Mouse (Mus musculus): ENCODE results near the gene Gdf1. TPM values are rescaled to one million over a fixed set of nuclear protein-coding genes. Genes with fewer than 3 reads are reported as not detected.

The Gdf1 gene
- polyA plus RNA-seq, 1 experiment from 2014 or later: 2.1 TPM

- Histone ChIP-seq H3K4me1 (replicated peaks; ENCODE audit: control insufficient read depth, insufficient read depth, low read length) (peaks cover 13% of the 10 kb centered on the region), H3K4me3 (ENCODE audit: low read depth, low read length) (no peak overlapping the region), H3K9me3 (ENCODE audit: control insufficient read depth, low read length) (no peaks in the 10 kb centered on the region), H3K36me3 (ENCODE audit: control insufficient read depth, insufficient read depth, low read length) (no peaks in the 10 kb centered on the region), H3K27ac (ENCODE audit: low read depth) (no peak overlapping the region), H3K4me2 (ENCODE audit: low read length) (no peak overlapping the region), H3K27me3 (replicated peaks; ENCODE audit: control insufficient read depth, insufficient read depth, low read length) (peaks cover 70% of the 10 kb centered on the region), H3K9ac (ENCODE audit: low read length) (no peak overlapping the region)
- DNase-seq (ENCODE audit: low spot score) (no peak), ATAC-seq (replicated peaks; ENCODE audit: low FRiP score, low TSS enrichment, low read depth) (no peak)
- WGBS: 16% methylated on average over 15 of the region's 15 CpGs
Observed at GRCm38 (mm10) chr8:70377049-70377448, 47.4 kb downstream of the Gdf1 start.

- no peak overlapping the region for H3K4me2 ChIP-seq (ENCODE audit: low read length)
- no peak overlapping the region for H3K4me3 ChIP-seq (ENCODE audit: low read depth, low read length)
- ATAC-seq (replicated peaks; ENCODE audit: low FRiP score, low TSS enrichment, low read depth): no peak
- H3K36me3 ChIP-seq (ENCODE audit: control insufficient read depth, insufficient read depth, low read length): peaks cover 2% of the 10 kb centered on the region; the same call in 1 of the 2 replicates
- DNase-seq (ENCODE audit: low spot score): no peak
- H3K4me1 ChIP-seq (replicated peaks; ENCODE audit: control insufficient read depth, insufficient read depth, low read length): peaks cover 5% of the 10 kb centered on the region
- no peaks in the 10 kb centered on the region for H3K9me3 ChIP-seq (ENCODE audit: control insufficient read depth, low read length)
- no peak overlapping the region for H3K9ac ChIP-seq (ENCODE audit: low read length)
- H3K27me3 ChIP-seq (replicated peaks; ENCODE audit: control insufficient read depth, insufficient read depth, low read length): peaks cover 40% of the 10 kb centered on the region
- no peak overlapping the region for H3K27ac ChIP-seq (ENCODE audit: low read depth)
- WGBS: 79% methylated on average over 12 of the region's 12 CpGs
Observed at GRCm38 (mm10) chr8:70380069-70380468, 50.5 kb downstream of the Gdf1 start.

Other genes starting within 250 kb of the Gdf1 start
- gene Hapln4, start 246.4 kb upstream of the Gdf1 start, polyA plus RNA-seq (2014; fragmentation: Nextera tagmentation; extraction: Ambion mirVana): not detected in 2 replicates
- gene Ncan, start 208.9 kb upstream of the Gdf1 start, polyA plus RNA-seq (2014; fragmentation: Nextera tagmentation; extraction: Ambion mirVana): 1.9 TPM in 2 replicates
- gene Nr2c2ap, start 198.5 kb upstream of the Gdf1 start, polyA plus RNA-seq (2014; fragmentation: Nextera tagmentation; extraction: Ambion mirVana): 29.5 and 29.9 TPM in 2 replicates
- 11.6 and 15.1 TPM in 2 replicates for gene Rfxank, start 190.7 kb upstream of the Gdf1 start, polyA plus RNA-seq (2014; fragmentation: Nextera tagmentation; extraction: Ambion mirVana)
- gene Borcs8, start 190.3 kb upstream of the Gdf1 start, polyA plus RNA-seq (2014; fragmentation: Nextera tagmentation; extraction: Ambion mirVana): 49.2 and 50.8 TPM in 2 replicates
- gene Mef2b, start 190.1 kb upstream of the Gdf1 start, polyA plus RNA-seq (2014; fragmentation: Nextera tagmentation; extraction: Ambion mirVana): 0.13 and 0.43 TPM in 2 replicates
- gene Tmem161a, start 157.5 kb upstream of the Gdf1 start, polyA plus RNA-seq (2014; fragmentation: Nextera tagmentation; extraction: Ambion mirVana): 44.1 and 50.8 TPM in 2 replicates
- 3.9 and 4.0 TPM in 2 replicates for gene Slc25a42, start 117.5 kb upstream of the Gdf1 start, polyA plus RNA-seq (2014; fragmentation: Nextera tagmentation; extraction: Ambion mirVana)
- 28.1 and 31.7 TPM in 2 replicates for gene Sugp2, start 95.6 kb upstream of the Gdf1 start, polyA plus RNA-seq (2014; fragmentation: Nextera tagmentation; extraction: Ambion mirVana)
- gene Armc6, start 95.4 kb upstream of the Gdf1 start, polyA plus RNA-seq (2014; fragmentation: Nextera tagmentation; extraction: Ambion mirVana): 24.4 and 25.8 TPM in 2 replicates
- gene Homer3, start 47.0 kb upstream of the Gdf1 start, polyA plus RNA-seq (2014; fragmentation: Nextera tagmentation; extraction: Ambion mirVana): 33.5 and 34.7 TPM in 2 replicates
- gene Ddx49, start 27.3 kb upstream of the Gdf1 start, polyA plus RNA-seq (2014; fragmentation: Nextera tagmentation; extraction: Ambion mirVana): 47.5 and 49.7 TPM in 2 replicates
- gene Cope, start 27.3 kb upstream of the Gdf1 start, polyA plus RNA-seq (2014; fragmentation: Nextera tagmentation; extraction: Ambion mirVana): 331 and 336 TPM in 2 replicates
- 4.3 and 4.6 TPM in 2 replicates for gene Cers1, start 14.0 kb upstream of the Gdf1 start, polyA plus RNA-seq (2014; fragmentation: Nextera tagmentation; extraction: Ambion mirVana)
- gene Upf1, start 23.5 kb downstream of the Gdf1 start, polyA plus RNA-seq (2014; fragmentation: Nextera tagmentation; extraction: Ambion mirVana): 16.6 and 19.4 TPM in 2 replicates
- gene Comp, start 43.7 kb downstream of the Gdf1 start, polyA plus RNA-seq (2014; fragmentation: Nextera tagmentation; extraction: Ambion mirVana): 0.44 and 0.77 TPM in 2 replicates
- gene Crtc1, start 109.8 kb downstream of the Gdf1 start, polyA plus RNA-seq (2014; fragmentation: Nextera tagmentation; extraction: Ambion mirVana): 18.0 and 23.4 TPM in 2 replicates
- 19.5 and 21.2 TPM in 2 replicates for gene Klhl26, start 147.2 kb downstream of the Gdf1 start, polyA plus RNA-seq (2014; fragmentation: Nextera tagmentation; extraction: Ambion mirVana)
- gene Tmem59l, start 157.5 kb downstream of the Gdf1 start, polyA plus RNA-seq (2014; fragmentation: Nextera tagmentation; extraction: Ambion mirVana): 3.7 and 5.1 TPM in 2 replicates
- 1.4 and 1.9 TPM in 2 replicates for gene Crlf1, start 163.3 kb downstream of the Gdf1 start, polyA plus RNA-seq (2014; fragmentation: Nextera tagmentation; extraction: Ambion mirVana)
- gene Rex1bd, start 176.9 kb downstream of the Gdf1 start, polyA plus RNA-seq (2014; fragmentation: Nextera tagmentation; extraction: Ambion mirVana): 130 and 136 TPM in 2 replicates
- 1,195 and 1,247 TPM in 2 replicates for gene Uba52, start 181.0 kb downstream of the Gdf1 start, polyA plus RNA-seq (2014; fragmentation: Nextera tagmentation; extraction: Ambion mirVana)
- gene Fkbp8, start 197.9 kb downstream of the Gdf1 start, polyA plus RNA-seq (2014; fragmentation: Nextera tagmentation; extraction: Ambion mirVana): 271 and 278 TPM in 2 replicates
- gene Kxd1, start 198.1 kb downstream of the Gdf1 start, polyA plus RNA-seq (2014; fragmentation: Nextera tagmentation; extraction: Ambion mirVana): 71.1 and 77.6 TPM in 2 replicates
- gene Ell, start 209.6 kb downstream of the Gdf1 start, polyA plus RNA-seq (2014; fragmentation: Nextera tagmentation; extraction: Ambion mirVana): 16.6 and 18.5 TPM in 2 replicates

Measured in intestine, embryonic 14.5 days (tissue).